Mouse (Mus musculus): ENCODE data around the gene Cisd2. TPM values are rescaled to one million over a fixed set of nuclear protein-coding genes. Genes with fewer than 3 reads are reported as not detected.
A peak's percentile ranks its signal among the peaks of the same experiment; 100 is the strongest.

The Cisd2 gene
- polyA plus RNA-seq, 1 experiment from 2014 or later: 57.6 TPM

GRCm38 (mm10) chr3:135403211-135403610 lies 20.5 kb downstream of the Cisd2 start:
- 86% methylated on average over 9 of the region's 9 CpGs for WGBS
- peaks cover 13% of the 10 kb centered on the region; the same call in 1 of the 2 replicates for H3K36me3 ChIP-seq (ENCODE audit: control insufficient read depth, insufficient read depth, low read length)
- no peak overlapping the region for H3K4me3 ChIP-seq (ENCODE audit: low read depth, low read length)

GRCm38 (mm10) chr3:135402201-135402658 lies 21.5 kb downstream of the Cisd2 start:
- Histone ChIP-seq H3K36me3 (ENCODE audit: control insufficient read depth, insufficient read depth, low read length) (peaks cover 9% of the 10 kb centered on the region; the same call in 1 of the 2 replicates), H3K27me3 (replicated peaks; ENCODE audit: control insufficient read depth, insufficient read depth, low read length) (no peaks in the 10 kb centered on the region), H3K4me2 (ENCODE audit: low read length) (no peak overlapping the region), H3K27ac (ENCODE audit: low read depth) (no peak overlapping the region), H3K4me3 (ENCODE audit: low read depth, low read length) (no peak overlapping the region), H3K9ac (ENCODE audit: low read length) (no peak overlapping the region), H3K9me3 (ENCODE audit: control insufficient read depth, low read length) (no peaks in the 10 kb centered on the region), H3K4me1 (replicated peaks; ENCODE audit: control insufficient read depth, insufficient read depth, low read length) (no peaks in the 10 kb centered on the region)
- WGBS: 11% methylated on average over 10 of the region's 10 CpGs
- ATAC-seq (replicated peaks; ENCODE audit: low FRiP score, low TSS enrichment, low read depth) (peak; percentile 82), DNase-seq (ENCODE audit: low spot score) (peak; percentile 92)

More at GRCm38 (mm10) chr3:135403211-135403610, 20.5 kb downstream of the Cisd2 start:
- no peaks in the 10 kb centered on the region for H3K27me3 ChIP-seq (replicated peaks; ENCODE audit: control insufficient read depth, insufficient read depth, low read length)
- DNase-seq (ENCODE audit: low spot score): no peak
- no peaks in the 10 kb centered on the region for H3K4me1 ChIP-seq (replicated peaks; ENCODE audit: control insufficient read depth, insufficient read depth, low read length)
- H3K27ac ChIP-seq (ENCODE audit: low read depth): no peak overlapping the region
- H3K9ac ChIP-seq (ENCODE audit: low read length): no peak overlapping the region
- H3K9me3 ChIP-seq (ENCODE audit: control insufficient read depth, low read length): no peaks in the 10 kb centered on the region
- no peak overlapping the region for H3K4me2 ChIP-seq (ENCODE audit: low read length)
- no peak for ATAC-seq (replicated peaks; ENCODE audit: low FRiP score, low TSS enrichment, low read depth)

GRCm38 (mm10) chr3:135397112-135397511 lies 26.6 kb downstream of the Cisd2 start:
- no peaks in the 10 kb centered on the region for H3K27me3 ChIP-seq (replicated peaks; ENCODE audit: control insufficient read depth, insufficient read depth, low read length)
- ATAC-seq (replicated peaks; ENCODE audit: low FRiP score, low TSS enrichment, low read depth) (no peak), DNase-seq (ENCODE audit: low spot score) (no peak)
- no peak overlapping the region for H3K4me3 ChIP-seq (ENCODE audit: low read depth, low read length)
- no peak overlapping the region for H3K27ac ChIP-seq (ENCODE audit: low read depth)
- H3K9me3 ChIP-seq (ENCODE audit: control insufficient read depth, low read length): no peaks in the 10 kb centered on the region
- H3K9ac ChIP-seq (ENCODE audit: low read length): no peak overlapping the region
- H3K36me3 ChIP-seq (ENCODE audit: control insufficient read depth, insufficient read depth, low read length): no peaks in the 10 kb centered on the region
- no peak overlapping the region for H3K4me2 ChIP-seq (ENCODE audit: low read length)
- no peaks in the 10 kb centered on the region for H3K4me1 ChIP-seq (replicated peaks; ENCODE audit: control insufficient read depth, insufficient read depth, low read length)

DNA sequence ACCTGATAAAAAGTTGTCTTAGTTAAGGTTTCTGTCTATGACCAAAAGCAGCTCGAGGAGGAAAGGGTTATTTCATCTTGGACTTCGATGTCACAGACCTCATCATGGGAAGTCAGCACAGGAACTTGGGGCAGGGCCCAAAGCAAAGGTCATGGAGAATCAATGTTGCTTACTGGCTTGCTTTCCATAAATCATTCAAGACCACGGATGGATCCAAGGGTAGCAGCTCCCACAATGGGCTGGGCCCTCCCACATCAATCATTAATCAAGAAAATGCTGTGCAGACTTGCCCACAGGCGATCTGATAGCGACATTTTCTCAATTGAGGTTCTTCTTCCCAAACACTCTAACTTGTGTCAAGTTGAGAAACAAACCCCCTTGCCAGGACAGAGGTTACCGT lies 27.6 kb downstream of the Cisd2 start:
- ATAC-seq (replicated peaks; ENCODE audit: low FRiP score, low TSS enrichment, low read depth) (0 out of 2 replicates have a peak, but pooled peaks have one; percentile 66), DNase-seq (ENCODE audit: low spot score) (no peak)
- no peak overlapping the region for H3K4me2 ChIP-seq (ENCODE audit: low read length)
- no peak overlapping the region for H3K27ac ChIP-seq (ENCODE audit: low read depth)
- H3K9me3 ChIP-seq (ENCODE audit: control insufficient read depth, low read length): no peaks in the 10 kb centered on the region
- no peak overlapping the region for H3K9ac ChIP-seq (ENCODE audit: low read length)
- WGBS: 41% methylated on average over 6 of the region's 6 CpGs
- H3K36me3 ChIP-seq (ENCODE audit: control insufficient read depth, insufficient read depth, low read length): no peaks in the 10 kb centered on the region
- no peaks in the 10 kb centered on the region for H3K27me3 ChIP-seq (replicated peaks; ENCODE audit: control insufficient read depth, insufficient read depth, low read length)
- H3K4me3 ChIP-seq (ENCODE audit: low read depth, low read length): no peak overlapping the region
- H3K4me1 ChIP-seq (replicated peaks; ENCODE audit: control insufficient read depth, insufficient read depth, low read length): no peaks in the 10 kb centered on the region

DNA sequence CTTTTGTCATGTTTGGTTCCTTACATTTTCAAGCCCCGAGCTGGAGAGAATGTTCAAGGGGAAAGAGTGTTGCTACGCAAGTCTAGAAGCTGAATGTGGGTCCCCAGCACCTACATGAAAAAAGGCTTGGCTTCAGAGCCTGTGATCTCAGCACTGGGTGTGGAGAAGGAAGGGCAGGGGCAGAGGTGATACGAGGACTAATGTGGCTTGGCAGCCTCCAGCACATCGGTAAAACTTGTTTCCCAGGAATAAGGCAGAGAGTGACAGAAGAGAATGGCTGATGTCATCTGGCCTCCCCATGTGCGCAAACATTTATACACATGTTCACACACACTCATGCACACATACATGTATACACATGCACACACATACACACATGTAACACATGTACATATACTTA lies 28.6 kb downstream of the Cisd2 start:
- Histone ChIP-seq H3K9ac (ENCODE audit: low read length) (no peak overlapping the region), H3K9me3 (ENCODE audit: control insufficient read depth, low read length) (no peaks in the 10 kb centered on the region), H3K27ac (ENCODE audit: low read depth) (no peak overlapping the region), H3K4me3 (ENCODE audit: low read depth, low read length) (no peak overlapping the region), H3K4me1 (replicated peaks; ENCODE audit: control insufficient read depth, insufficient read depth, low read length) (no peaks in the 10 kb centered on the region), H3K36me3 (ENCODE audit: control insufficient read depth, insufficient read depth, low read length) (no peaks in the 10 kb centered on the region), H3K27me3 (replicated peaks; ENCODE audit: control insufficient read depth, insufficient read depth, low read length) (no peaks in the 10 kb centered on the region), H3K4me2 (ENCODE audit: low read length) (no peak overlapping the region)
- DNase-seq (ENCODE audit: low spot score) (no peak), ATAC-seq (replicated peaks; ENCODE audit: low FRiP score, low TSS enrichment, low read depth) (0 out of 2 replicates have a peak, but pooled peaks have one; percentile 45)
- 68% methylated on average over 5 of the region's 5 CpGs for WGBS

DNA sequence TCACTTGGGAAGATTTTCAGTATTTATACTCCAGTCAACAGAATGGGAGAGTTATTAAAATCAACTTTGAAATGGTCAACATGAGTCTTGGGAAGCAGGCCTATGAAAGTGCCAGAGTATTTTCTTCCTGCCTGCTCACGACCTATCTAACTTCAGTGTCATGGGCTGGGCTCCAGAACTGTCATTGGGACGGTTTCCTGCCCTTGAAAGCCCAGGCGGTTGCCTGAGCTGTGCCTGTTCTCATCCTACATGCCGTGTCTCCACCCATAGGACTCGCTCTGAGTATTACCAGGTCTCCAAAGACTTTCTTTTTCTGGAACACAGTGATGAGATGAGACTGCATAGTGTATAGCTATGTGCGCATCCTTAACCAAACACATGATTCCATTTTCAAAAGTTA lies 30.5 kb downstream of the Cisd2 start:
- Histone ChIP-seq H3K9me3 (ENCODE audit: control insufficient read depth, low read length) (no peaks in the 10 kb centered on the region), H3K4me2 (ENCODE audit: low read length) (no peak overlapping the region), H3K36me3 (ENCODE audit: control insufficient read depth, insufficient read depth, low read length) (no peaks in the 10 kb centered on the region), H3K9ac (ENCODE audit: low read length) (no peak overlapping the region), H3K4me3 (ENCODE audit: low read depth, low read length) (no peak overlapping the region), H3K27ac (ENCODE audit: low read depth) (no peak overlapping the region), H3K27me3 (replicated peaks; ENCODE audit: control insufficient read depth, insufficient read depth, low read length) (no peaks in the 10 kb centered on the region), H3K4me1 (replicated peaks; ENCODE audit: control insufficient read depth, insufficient read depth, low read length) (no peaks in the 10 kb centered on the region)
- ATAC-seq (replicated peaks; ENCODE audit: low FRiP score, low TSS enrichment, low read depth): no peak
- DNase-seq (ENCODE audit: low spot score): no peak
- 63% methylated on average over 6 of the region's 6 CpGs for WGBS

GRCm38 (mm10) chr3:135379868-135380267 lies 43.9 kb downstream of the Cisd2 start:
- H3K4me1 ChIP-seq (replicated peaks; ENCODE audit: control insufficient read depth, insufficient read depth, low read length): no peaks in the 10 kb centered on the region
- ATAC-seq (replicated peaks; ENCODE audit: low FRiP score, low TSS enrichment, low read depth) (no peak), DNase-seq (ENCODE audit: low spot score) (no peak)
- H3K9ac ChIP-seq (ENCODE audit: low read length): no peak overlapping the region
- H3K36me3 ChIP-seq (ENCODE audit: control insufficient read depth, insufficient read depth, low read length): no peaks in the 10 kb centered on the region
- no peak overlapping the region for H3K4me3 ChIP-seq (ENCODE audit: low read depth, low read length)
- H3K4me2 ChIP-seq (ENCODE audit: low read length): no peak overlapping the region
- no peak overlapping the region for H3K27ac ChIP-seq (ENCODE audit: low read depth)
- H3K9me3 ChIP-seq (ENCODE audit: control insufficient read depth, low read length): no peaks in the 10 kb centered on the region
- WGBS: 94% methylated on average over 4 of the region's 4 CpGs
- H3K27me3 ChIP-seq (replicated peaks; ENCODE audit: control insufficient read depth, insufficient read depth, low read length): no peaks in the 10 kb centered on the region

- DNase-seq (ENCODE audit: low spot score) (no peak), ATAC-seq (replicated peaks; ENCODE audit: low FRiP score, low TSS enrichment, low read depth) (no peak)
- Histone ChIP-seq H3K4me2 (ENCODE audit: low read length) (no peak overlapping the region), H3K4me3 (ENCODE audit: low read depth, low read length) (no peak overlapping the region), H3K9ac (ENCODE audit: low read length) (no peak overlapping the region), H3K4me1 (replicated peaks; ENCODE audit: control insufficient read depth, insufficient read depth, low read length) (no peaks in the 10 kb centered on the region), H3K9me3 (ENCODE audit: control insufficient read depth, low read length) (no peaks in the 10 kb centered on the region), H3K36me3 (ENCODE audit: control insufficient read depth, insufficient read depth, low read length) (no peaks in the 10 kb centered on the region), H3K27me3 (replicated peaks; ENCODE audit: control insufficient read depth, insufficient read depth, low read length) (no peaks in the 10 kb centered on the region), H3K27ac (ENCODE audit: low read depth) (no peak overlapping the region)
- WGBS: 78% methylated on average over 10 of the region's 10 CpGs
Observed at GRCm38 (mm10) chr3:135377445-135377844, 46.3 kb downstream of the Cisd2 start.

- H3K27me3 ChIP-seq (replicated peaks; ENCODE audit: control insufficient read depth, insufficient read depth, low read length): no peaks in the 10 kb centered on the region
- no peak for ATAC-seq (replicated peaks; ENCODE audit: low FRiP score, low TSS enrichment, low read depth)
- 73% methylated on average over 3 of the region's 3 CpGs for WGBS
- no peak overlapping the region for H3K9ac ChIP-seq (ENCODE audit: low read length)
- H3K9me3 ChIP-seq (ENCODE audit: control insufficient read depth, low read length): no peaks in the 10 kb centered on the region
- no peak overlapping the region for H3K27ac ChIP-seq (ENCODE audit: low read depth)
- H3K4me2 ChIP-seq (ENCODE audit: low read length): no peak overlapping the region
- H3K4me3 ChIP-seq (ENCODE audit: low read depth, low read length): no peak overlapping the region
- H3K36me3 ChIP-seq (ENCODE audit: control insufficient read depth, insufficient read depth, low read length): no peaks in the 10 kb centered on the region
- DNase-seq (ENCODE audit: low spot score): no peak
- H3K4me1 ChIP-seq (replicated peaks; ENCODE audit: control insufficient read depth, insufficient read depth, low read length): no peaks in the 10 kb centered on the region
Observed at GRCm38 (mm10) chr3:135375836-135376235, 47.9 kb downstream of the Cisd2 start.
